Mouse (Mus musculus) thymus, adult 2 months (tissue): ENCODE results near the gene Scaf1.

Experiments
- CTCF ChIP-seq: fragments of 200-500 bp; IDR thresholded peaks from 2 replicates; pipeline ENCODE4 v1.5.1; 2012; ENCODE audit warnings: mild to moderate bottlenecking, control low read depth, low read length, moderate library complexity, borderline replicate concordance; ENCODE audit not compliant: control insufficient read depth, poor library complexity, insufficient read depth; ENCODE audit errors: extremely low read depth
- POLR2A ChIP-seq: fragments of 200-500 bp; IDR thresholded peaks from 2 replicates; pipeline ENCODE4 v1.6.1; 2012; ENCODE audit warnings: mild to moderate bottlenecking, low read length, control low read depth, moderate library complexity; ENCODE audit not compliant: control insufficient read depth, poor library complexity, insufficient read depth; ENCODE audit errors: extremely low read depth

DNA sequence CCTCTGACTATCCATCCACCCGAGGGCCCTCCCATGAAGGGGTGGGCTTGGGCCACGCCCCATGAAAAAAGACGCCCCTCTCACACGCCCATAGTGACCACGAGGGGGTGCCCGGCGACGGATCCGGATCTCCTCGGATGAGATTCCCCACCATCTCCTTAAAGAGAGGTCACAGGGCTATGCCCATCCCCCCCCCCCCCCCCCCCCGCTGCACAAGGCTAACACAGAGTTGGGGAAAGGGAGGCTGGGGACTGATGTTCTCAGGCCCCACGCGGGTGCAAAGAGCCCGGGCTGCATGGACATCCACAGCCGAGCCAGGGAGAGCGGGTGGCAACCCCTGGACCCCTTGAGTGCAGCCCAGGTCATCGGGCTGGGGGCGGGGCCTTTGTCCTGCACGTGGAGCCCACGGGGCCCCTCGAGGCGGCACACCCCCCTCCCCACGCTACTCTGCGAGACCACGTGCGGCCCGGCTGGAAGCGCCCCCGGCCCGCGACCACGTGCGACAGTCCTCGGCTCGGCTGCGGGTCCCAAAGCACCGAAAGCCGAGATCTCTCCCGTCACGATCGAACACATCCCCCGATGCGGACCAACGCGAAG is 30.5 kb downstream of the Scaf1 start:
- TF ChIP-seq CTCF (no peak), POLR2A (no peak)
